Mouse (Mus musculus): Measurements from ENCODE around the gene Pou2f2.

Pou2f2 gene

DNA sequence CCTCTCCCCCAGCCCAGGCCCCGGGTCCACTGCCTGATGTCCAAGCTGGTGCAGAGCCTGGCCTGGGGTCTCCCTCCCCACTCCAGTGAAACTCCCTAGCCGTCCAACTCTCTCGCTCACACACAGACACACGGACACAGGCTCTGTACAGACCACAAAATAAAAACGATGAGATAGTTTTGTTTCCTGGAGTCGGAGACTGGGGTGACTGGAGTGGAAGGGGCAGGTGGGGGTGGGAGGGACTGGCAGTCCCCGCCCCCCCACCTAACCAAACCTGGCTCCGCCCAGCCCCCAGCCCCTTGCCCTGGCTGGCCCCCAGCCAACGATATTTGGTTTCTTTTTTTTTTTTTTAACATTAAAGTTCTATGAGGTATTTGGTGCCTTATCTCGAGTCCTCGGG is 90.6 kb downstream of the Pou2f2 start:
- DNase-seq = no peak

DNA sequence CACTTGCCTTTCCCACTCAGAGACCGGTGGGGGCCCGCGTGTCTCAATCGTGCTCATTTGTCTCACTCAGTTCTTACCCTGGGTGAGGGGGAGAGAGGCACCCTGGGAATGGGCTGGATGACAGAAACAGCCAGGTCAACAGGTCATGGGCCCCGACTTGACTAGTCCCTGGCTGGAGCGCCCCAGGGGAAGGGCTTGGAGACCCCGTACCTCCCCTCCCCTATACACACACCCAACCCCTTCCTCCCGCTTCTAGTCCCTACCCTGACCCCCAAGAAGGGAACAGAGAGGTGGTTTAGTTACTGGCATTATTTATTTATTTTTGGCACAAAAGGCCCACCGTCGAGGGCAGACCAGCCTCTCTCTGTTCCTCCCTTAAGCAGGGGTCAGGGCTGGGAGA is 91.0 kb downstream of the Pou2f2 start:
- DNase-seq = no peak

DNA sequence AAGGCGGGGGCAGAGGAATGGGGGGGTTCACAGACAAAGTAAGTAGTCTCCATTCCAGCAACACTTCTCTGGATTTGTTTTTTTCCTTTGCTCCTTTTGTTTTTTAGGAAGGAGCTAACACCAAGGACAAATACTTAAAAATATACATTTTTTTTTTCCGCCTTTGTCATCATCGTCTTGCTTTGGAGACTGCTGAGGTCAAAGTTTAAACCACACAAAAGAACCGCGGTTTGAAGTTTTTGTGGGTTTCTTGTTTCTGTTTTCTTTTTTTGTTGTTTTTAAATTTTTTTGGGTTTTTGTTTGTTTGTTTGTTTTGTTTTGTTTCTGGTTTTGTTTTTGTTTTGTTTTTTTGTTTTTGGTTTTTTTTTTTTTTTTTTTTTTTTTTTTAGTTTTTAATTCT is 91.6 kb downstream of the Pou2f2 start:
- no peak for DNase-seq

DNA sequence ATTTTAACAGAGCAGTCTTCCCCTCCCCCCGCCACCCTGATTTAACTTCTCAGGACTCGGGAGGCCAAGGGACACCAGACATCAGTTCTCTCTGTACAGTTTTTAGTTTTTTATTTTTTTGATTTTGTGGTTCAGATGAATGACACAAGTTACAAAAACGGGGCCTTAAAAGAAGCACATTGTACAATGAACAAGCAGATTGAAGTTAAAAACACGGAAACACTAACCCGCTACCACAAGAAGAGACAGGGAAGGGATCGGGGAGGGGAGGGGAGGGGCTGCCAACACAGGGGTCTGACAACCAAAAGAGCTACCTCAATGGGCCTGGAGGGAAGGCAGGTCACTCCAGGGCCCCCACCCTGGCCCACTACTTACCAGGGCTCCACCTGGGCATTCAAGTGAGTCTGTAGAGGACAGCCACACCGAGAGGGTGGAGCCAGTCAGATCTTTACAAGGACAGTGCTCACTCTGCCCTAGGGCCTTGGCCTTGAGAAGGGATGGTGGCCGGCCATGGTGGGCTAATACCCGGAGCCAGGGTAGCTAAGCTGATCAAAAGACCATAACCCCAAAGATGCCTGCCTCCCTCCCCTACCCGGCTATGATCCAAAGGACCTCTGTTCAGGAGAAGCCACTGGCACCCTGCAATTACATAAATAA is 92.1 kb downstream of the Pou2f2 start:
- DNase-seq = no peak

DNA sequence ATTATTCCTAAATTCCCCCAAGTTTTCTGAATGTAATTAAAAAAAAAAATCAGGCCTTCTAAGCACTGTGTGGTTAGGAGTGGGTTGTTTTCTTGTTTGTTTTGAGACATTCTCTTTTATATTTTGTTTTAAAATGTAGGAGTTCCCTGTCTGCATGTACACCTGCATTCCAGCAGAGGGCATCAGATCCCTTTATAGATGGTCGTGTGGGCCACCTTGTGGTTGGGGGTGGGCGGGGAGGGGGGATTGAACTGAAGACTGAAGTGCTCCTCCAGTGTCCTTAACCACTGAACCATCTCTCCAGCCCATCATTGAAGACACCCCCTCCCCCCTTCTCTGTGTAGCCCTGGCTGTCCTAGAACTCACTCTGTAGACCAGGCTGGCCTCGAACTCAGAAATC is 92.9 kb downstream of the Pou2f2 start:
- no peak for DNase-seq

DNA sequence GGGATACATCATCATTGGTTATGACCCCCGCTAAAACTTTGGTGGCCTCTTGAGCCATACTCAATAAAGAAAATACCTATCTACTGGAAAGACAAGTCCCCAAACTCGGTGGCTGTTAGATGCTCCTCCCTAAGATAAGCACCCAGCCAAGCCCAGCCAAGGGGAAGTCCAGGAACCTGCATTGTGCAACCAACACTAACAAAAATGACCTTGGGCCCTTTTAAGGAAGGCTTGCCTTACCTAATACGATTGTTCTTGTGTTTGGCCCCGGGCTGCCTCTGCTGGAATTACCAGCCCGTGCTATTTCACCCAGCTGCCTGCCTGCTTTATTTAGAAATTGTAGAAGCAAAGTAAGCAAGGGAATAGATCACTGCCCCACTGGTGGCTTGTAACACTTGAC is 94.9 kb downstream of the Pou2f2 start:
- DNase-seq = no peak

DNA sequence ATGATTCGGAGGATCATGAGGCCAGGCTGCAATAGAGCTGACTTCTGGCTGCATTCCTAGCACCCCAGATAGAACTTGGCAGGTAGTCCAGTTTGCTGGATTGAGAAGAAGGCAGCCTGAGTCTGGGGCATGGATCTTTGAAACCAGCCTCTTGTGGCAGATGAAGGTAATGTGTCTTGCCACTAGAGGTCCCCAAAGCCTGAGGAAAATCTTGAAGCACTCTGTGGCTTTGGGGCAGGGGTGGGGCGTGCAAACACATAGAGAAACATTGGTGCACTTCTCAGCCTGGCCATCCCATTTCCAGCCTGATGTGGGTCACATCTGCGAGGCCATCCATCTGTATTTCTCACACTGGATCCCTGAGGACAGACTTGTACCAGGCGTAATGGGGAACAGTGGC is 97.0 kb downstream of the Pou2f2 start:
- DNase-seq = peak; percentile 42

DNA sequence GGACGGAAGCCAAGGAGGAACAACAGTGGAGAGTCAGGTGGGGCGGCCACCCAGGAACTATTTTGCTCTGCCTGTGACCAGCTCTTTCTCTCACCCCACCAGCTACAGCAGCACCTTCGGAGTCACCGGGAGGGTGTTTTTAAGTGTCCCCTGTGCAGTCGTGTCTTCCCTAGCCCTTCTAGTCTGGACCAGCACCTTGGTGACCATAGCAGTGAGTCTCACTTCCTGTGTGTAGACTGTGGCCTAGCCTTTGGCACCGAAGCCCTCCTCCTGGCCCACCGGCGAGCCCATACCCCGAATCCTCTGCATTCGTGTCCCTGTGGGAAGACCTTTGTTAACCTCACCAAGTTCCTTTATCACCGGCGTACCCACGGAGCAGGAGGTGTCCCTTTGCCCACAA is 99.1 kb downstream of the Pou2f2 start:
- no peak for DNase-seq

DNA sequence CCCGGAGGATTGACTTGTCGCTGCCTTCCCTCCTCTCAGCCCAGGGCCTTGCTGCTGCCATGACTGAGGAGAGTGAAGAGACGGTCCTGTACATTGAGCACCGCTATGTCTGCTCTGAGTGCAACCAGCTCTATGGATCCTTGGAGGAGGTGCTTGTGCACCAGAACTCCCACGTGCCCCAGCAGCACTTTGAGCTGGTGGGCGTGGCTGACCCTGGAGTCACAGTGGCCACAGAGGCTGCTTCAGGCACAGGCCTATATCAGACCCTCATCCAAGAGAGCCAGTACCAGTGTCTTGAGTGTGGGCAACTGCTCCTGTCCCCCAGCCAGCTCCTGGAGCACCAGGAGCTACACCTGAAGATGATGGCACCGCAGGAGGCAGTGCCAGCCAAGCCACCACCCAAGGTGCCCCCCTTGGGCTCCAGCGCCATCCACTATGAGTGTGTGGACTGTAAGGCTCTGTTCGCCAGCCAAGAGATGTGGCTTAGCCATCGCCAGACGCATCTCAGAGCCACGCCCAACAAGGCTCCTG is 100.0 kb downstream of the Pou2f2 start:
- DNase-seq = no peak

DNA sequence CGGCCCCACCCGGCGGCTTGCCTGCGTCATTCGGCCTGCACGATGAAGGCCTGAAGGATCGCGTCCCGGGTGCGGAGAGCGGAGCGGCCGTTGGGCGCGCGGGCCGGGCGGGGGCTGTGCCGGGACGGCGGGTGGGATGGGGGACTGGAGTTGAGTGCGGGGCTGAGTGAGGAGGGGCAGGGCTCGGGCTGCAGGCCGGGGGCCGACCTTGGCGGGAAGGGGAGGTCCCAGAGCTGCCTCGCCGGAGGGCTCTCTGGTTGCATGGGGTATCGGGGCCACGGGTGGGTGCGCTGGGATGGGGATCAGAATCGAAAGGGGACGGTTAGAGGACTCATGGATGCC is 102.1 kb downstream of the Pou2f2 start:
- DNase-seq = no peak

DNA sequence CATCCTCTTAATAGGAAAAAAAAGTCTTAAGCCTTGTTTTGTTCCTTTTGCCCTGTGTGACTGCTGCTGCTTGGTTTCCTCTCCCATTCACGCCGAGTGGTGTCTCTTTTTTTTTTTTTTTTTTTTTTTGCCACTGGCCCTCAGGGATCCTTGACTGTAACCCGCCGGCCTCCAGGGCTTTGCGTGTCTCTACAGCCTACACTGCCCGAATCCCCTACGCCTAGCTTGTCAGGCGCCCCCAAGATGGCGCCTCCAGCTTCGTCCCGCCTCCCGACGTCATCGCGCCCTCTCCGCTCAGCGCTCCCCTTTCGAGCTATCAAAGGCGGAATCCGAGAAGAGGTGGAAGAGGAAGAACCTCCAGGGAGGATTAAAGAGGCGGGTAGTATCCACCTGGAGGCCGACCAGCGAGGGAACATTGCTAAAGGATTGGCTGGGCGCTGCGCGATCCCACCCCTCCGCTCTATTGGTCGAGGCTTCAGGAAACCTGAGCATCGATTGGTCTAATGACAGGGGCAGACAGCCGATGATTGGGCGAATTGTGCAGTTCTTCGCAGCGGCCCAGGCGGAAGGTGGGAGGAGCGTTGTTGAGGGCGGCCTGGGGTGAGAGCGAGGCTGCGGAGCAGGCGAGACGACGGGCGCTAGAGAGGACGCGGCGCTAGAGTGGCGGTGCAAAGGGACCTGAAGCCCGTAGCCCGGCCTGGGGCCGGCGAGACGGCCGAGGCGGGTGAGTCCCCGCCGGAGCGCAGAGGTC is 102.7 kb downstream of the Pou2f2 start:
- peak; percentile 99 for DNase-seq

DNA sequence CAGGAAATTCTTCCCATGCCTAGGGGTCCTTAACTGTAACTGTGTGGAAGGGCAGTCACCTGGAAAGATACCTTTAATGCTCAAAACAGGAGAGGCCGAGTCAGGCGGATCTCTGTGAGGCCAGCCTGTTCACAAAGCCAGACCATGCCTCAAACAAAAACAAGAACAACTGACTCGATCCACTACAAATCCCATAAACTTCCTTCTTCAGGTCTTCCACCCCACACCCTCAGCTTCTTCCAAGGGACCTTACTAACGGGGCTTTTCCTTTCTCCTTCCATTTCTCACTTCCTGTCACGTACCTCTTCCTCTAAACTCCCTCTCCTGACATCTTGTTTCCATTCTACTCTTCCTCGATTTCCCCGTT is 103.2 kb downstream of the Pou2f2 start:
- no peak for DNase-seq

DNA sequence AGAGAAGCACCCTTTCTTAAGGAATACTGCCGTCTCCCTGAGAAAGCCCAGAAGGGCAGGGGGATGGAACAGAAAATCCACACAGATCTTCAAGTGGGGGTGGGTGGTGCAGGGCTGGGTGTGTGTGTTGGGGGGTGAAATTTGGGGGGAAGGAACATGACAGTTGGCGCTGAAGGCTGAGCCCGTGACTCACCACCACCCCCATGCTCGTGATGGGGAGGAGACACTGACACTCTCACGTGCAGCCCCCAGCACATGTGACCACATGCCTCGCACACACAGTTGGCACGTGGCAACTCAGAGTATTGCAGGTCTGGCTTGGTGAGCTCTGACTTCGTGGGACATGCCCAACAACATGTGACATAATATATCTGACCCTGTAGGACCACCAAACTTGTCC is 105.6 kb downstream of the Pou2f2 start:
- DNase-seq = peak; percentile 73

DNA sequence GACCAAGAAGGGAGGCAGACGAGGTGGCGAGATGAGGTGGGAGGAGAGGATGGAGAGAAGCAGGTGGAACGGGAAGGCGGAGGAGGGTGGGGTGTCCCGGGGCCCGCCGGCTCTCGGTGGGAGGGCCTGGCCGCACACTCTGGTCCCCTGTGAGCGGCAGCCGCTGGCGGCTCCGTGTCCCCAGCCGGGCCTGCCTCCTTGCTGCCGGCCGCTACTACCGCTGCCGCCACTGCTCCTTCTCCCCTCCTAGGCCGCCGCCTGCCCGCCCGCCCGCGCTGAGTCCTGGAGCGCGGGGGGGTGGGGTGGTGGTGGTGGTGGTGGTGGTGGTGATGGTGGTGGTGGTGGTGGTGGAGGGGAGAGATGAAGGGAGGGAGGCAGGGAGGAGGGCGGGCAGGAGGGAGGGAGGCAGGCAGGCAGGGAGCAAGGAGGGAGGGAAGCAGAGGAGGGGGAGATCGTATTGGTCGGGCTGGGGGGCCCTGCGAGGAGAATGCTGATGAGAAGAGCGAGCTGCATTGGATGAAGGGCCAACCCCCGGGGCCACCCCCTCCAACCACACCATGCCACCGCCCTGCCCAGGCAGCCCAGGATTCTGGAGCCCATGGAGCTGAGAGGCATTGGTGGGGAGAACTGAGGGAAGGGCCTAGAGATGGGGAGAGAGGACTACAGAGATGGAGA is 106.7 kb downstream of the Pou2f2 start:
- peak; percentile 67 for DNase-seq

DNA sequence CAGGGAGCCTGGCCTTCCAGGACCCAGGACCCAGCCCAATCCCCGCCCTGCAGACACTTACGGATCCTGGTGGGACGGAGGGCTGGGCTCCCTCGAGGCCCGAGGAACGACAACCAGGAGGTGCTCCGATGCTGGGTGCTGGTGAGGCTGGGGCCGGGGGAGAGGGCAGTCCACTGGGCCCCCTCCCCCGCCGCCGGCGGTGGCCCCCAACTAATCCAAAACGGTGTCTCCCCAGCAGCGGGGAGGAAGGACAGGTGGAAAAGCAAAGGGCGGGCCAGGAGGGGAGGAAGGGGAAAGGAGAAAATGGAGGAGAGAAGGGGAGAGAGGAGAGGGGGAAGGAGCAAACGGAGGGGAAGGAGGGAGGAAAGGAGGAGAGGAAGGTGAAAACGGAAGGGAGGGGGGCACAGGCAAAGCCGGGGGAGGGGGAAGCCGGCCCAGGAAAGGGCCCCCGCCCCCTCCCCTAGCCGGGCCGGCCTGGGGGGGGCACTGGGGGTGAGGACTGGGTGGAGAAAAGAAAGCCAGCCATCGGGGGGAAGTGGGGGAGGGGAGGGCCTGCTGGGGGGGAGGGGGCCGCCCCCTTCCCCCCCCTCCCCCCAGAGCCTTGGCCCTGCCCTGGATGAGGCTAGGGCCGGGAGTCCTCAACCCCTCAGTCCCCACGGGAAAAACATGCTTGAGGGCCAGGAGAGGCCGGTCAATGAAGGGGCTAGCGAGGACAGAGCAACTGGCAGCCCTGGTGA is 107.4 kb downstream of the Pou2f2 start, which contains the start of the genes Grik5 and Zfp574:
Gene Grik5, minus strand, starts transcription at position 368 of the 737 bp plus-strand sequence.
Gene Zfp574, plus strand, starts transcription at position 589 of the 737 bp plus-strand sequence.
- peak; percentile 28 for DNase-seq

DNA sequence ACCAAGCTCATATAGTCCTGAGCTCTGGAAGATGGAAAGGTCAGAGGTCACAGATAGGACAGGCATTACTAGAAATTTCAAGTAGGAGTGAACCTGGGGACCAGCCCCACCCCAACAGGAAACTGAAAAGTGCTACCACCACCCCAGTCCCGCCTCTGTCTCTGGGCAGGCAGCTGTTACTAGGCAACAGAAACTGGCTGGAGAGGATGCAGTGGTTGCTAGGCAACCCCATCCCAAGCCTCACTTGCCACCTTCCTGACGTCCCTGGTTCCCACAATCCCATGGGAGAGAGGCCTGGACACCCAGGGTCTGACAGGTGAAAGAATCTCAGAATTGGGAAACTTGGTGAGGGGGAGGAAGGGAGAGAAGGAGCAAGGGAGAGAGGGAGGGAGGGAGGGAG is 110.8 kb downstream of the Pou2f2 start:
- DNase-seq = peak; percentile 89

DNA sequence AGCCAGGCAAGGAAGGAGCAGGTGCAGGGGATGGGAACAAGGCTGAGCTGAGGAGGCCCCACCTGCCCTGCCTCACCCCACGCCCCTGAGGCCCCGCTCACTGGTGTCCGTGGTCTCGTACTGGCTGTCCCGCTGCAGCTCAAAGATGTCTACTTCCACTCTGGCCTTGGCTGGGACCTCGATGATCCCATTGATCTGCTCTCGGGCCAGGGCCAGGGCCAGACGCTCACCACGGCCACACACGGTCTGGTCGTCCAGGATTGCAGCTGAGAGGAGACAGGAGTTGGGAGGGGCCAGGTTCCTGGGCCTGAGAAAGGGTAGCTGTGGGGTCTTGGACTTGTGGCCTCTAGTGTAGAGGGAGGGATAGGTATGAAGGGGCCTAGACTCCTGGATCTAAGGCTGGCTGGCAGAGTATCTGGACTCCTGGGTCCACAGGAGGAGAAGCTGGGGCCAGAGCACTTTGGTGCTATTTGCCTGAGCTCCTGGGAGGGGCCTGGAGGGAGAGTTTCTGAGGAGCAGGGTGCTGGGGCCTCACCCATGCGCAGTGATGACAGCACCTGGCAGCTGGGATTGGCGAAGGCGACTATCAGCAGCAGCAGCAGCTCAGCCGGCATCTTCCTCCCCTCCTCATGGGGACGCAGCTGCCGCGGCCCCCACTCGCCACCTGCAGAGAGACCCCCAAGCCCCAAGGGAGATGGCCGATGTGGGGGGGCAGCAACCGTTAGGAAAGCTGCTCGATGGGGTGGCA is 111.4 kb downstream of the Pou2f2 start:
- no peak for DNase-seq

DNA sequence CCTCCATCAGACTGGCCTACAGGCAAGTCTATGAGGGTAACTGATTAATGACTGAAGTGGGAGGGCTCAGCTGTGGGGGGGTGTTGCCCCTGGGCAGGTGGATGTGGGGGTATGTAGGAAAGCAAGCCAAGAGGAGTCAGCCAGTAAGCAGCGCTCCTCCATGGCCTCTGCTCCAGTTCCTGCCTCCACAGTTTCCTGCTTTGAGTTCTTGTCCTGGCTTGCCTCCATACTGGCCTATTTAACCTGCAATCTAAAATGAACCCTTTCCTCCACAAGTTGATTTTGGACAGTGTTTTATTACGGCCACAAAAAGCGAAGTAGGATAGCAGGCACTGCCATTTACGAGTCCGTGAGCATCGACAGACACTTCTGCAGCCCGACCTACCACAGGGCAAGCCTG is 112.2 kb downstream of the Pou2f2 start:
- DNase-seq = no peak

DNA sequence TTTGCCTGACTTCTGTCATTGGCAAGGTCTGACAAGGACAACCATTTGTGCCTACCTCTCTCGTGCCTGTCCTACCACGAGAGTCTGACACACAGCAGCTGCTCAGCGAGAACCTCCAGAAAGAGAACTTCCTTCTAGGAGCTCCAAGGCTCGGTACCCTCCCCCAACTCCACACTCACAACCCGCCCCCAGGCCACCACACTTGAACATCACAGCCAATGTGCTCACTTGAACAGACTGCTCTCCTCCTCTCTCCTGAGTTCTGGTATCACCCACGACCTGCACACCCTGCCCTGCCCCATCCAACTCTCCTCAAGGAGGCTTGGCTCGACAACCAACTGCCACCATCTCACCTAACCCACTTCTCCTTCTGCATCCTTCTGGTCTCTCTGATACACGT is 115.6 kb downstream of the Pou2f2 start:
- DNase-seq = peak; percentile 84

DNA sequence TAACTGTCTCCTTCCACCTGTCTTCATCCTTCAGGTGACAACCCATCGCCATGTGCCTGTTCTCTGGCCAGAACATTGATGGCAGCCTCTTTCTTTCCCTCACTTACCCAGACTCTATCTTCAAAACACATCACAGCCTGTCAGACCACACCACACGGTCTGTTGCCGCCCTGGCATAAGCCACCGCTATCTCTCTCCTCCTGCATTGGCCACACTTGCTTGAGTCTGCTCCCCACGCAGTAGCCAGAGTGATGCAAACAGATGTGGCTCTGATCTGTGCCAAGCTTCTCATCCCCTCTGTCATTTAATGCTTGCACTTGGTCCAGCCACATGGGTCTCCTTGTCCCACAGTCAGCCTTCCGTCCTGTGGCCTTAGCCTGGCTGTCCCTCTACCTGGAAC is 116.2 kb downstream of the Pou2f2 start:
- DNase-seq = no peak

DNA sequence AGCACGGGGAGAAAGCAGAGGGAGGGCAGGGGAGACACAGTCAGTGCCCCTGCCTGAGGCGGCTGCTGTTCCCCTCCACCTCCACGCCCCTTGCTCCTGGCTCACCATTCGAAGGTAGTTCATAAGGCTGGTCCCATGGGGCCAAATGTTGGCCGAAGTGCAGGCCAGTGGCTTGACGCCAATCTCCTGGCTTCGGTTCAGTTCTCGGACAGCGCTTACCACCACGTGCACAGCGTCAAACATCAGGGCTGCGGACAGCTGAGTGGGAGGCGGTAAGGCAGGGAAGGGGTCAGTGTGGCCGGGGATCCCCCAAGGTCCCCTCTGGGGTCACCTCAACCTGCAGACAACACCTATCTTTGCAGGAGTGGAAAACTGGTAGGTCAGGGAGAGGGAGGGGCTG is 120.7 kb downstream of the Pou2f2 start:
- DNase-seq = no peak

DNA sequence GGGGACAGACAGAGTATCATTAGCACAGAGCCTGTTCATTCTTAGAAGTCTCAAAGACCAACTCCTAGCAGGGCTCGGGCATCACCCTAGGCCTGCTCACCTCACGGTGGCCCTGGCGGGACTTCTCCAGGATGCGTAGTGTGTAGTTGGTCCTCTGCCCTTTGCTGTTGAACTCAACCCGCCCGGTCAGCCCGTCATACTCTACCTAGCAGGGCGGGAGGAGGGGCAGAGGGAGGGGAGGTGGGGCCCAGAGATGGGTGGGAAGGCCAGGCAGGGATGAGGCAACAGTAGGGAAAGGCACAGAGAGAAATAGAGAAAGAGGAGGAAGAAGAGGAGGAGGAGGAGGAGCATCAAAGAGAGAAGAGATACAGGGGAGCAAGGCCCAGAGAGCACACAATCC is 121.1 kb downstream of the Pou2f2 start:
- no peak for DNase-seq

DNA sequence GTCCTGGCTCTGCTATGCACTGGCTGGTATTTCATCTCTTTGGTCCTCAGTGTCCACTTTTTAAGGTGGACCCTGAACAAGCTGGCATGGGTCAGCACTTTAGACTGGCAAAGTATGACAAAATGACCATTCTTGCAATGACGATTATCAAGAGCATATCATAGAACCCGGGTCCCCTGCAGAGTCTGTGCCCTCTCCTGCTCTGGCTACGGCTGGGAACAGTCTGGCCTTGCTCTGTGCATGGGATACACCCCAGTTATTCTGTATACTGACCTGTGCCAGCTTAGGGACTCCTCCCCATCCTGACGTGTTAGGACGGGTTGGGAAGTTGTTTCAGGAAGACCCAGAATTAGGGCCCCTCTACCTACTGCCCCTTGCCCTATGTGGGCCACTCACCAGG is 121.6 kb downstream of the Pou2f2 start:
- DNase-seq = no peak

Data from right cerebral cortex, adult 18-20 months (tissue).